Mouse (Mus musculus) G1E-ER4 (cell line): ENCODE data around the gene Slit2. TPM values are rescaled to one million over a fixed set of nuclear protein-coding genes. Genes with fewer than 3 reads are reported as not detected.

ENCODE experiments used
- GATA1 ChIP-seq: IDR thresholded peaks from one replicate; pipeline ENCODE4 v1.8.0; 2012; ENCODE audit warnings: low read length, inconsistent platforms
- polyA plus RNA-seq: library from polyadenylated mRNA; stranded (reverse); fragments of >175 nt; gene quantifications from 2 replicates; pipeline ENCODE4 v1.2.3, GENCODE M21; 2012

Slit2 gene
- polyA plus RNA-seq, 1 experiment = not detected

DNA sequence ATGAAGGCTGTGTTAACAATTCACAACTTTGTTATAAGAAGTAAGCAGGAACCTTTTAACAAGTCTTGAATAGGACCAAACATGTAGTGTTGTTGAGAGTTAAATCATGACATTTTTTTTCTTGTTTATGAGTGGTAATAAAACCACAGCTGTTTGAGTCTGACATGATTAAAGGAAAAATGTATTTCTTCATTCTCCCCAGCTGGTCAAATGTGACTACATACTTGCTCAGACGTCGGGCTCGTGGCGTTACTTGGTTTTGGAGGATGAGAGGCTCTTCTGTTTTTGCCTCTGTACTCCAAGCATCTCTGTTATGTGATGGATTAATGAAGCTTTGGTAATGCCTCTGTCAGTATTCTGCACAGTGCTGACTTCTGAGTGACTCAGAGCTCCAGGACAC, 40.5 kb downstream of the Slit2 start:
- TF ChIP-seq GATA1 = no peak

DNA sequence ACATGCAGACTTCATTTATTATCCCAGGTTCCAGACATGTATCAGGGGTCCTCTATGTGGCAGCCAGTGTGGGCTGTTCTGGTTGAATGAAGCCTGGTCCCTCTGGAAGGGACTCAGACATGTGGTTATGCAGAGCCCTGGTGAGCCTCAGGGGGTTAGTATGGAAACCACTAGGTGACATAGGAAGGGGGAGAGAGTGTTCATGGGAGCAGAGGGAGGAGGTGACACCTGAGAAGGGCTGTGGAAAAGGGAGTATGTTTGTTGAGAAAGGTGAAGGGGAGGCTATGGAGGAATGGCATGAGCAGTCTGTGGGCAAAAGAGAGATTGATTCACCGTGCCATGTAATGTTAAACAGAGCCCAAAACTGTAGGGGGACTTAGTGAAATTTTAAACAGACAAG, 51.9 kb downstream of the Slit2 start:
- TF ChIP-seq GATA1 = no peak

DNA sequence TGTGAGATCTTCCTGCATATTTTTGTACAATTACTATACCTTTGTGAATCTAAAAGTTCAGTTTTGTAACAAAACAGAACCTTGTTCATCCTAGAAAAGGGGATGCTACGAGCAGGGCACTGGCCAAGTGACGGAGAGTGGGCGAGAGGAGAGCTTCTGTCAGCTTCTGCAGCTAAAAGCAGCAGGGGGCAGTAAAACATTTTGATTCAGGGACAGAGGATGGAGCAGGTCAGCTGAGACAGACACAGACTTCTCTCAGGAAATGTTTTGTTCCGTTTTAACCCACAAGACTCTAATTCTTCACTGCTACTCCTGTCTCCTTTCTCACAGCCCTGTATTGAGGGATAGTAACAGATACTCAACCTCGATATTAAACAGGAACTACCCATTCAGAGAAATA, 55.1 kb downstream of the Slit2 start:
- no peak for TF ChIP-seq GATA1

DNA sequence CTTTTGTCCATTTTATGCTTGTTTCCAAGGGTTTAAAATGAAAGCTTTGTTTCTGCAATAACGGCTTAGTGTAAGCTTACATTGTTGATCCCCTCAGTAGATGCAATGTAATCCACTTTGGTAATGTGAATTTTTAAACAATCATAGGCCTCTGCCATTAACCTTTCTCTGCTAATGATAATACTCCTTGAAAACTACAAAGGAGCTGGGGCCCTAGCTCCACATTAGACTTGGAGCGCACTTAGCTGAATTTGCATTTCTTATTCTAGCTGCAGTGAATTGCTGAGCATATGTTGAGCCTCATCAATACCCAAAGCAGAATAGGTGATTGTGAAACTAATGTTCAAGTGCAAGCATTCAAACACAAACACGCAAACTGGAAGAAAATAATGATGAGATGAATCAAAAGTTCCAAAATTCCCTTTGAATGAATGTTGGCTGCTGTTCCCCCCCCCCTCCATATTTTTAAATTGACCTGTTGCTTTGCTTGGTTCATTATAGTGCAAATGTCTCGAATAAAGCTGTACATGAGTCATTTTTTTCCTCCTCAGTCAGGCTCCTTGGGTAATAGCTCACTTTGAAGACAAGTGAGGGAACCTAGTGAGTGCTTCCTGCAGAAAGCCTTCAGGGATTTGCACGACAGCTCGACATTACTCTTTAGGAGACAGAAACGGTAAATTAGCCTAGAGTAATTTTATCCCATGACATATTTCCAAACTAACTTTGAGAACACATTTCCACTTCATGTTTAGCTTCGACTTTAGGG, 66.2 kb downstream of the Slit2 start:
- TF ChIP-seq GATA1 = no peak

DNA sequence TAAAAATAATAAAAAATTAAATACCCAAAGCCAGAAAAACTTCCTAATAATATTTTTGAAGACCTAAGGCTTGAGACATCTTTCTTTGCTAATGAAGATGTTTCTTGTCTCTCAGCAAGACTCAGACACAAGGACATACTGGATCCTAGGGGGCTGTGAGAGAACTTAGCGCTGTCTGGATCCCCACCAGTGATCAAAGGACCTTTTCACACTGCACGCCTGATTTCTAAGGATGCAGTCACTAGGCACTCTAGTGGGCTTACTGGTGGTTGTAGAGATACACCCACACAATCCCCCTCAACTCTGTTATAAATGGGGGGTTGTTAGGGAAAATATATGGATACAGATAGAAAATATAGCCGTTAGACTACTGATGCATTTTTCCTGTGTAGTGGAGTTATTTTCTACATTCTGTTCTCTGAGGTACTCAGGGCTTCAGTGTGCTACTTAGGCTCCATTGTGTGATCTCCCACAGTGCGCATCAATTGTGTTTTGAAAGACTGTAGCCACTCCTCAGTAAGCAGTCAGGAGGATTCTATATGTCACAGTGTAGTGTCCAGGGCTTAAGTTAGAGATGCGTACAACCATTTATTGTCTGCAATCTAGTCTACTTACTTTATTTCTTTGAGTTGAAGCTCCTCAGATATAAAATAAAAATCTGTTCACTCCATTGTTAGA, 67.8 kb downstream of the Slit2 start:
- no peak for TF ChIP-seq GATA1

DNA sequence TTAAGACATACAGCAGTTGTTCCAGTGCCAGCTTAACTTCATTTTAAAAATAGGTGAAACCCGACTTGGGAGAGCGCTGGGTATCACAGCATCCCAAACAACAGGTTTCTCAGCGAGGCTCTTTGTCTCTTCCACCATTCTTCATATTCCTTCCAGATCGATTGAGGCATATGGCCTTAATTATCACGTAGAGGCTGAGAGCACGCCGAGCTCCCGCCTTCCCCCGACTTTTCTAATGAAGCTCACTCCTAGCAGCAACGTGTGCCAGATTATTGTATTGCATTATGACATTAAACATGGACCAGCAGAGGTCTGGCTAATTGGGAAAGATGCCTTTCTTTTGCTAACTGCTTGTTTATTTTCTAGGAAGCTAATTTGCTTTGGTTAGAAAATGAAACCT, 75.7 kb downstream of the Slit2 start:
- no peak for TF ChIP-seq GATA1

DNA sequence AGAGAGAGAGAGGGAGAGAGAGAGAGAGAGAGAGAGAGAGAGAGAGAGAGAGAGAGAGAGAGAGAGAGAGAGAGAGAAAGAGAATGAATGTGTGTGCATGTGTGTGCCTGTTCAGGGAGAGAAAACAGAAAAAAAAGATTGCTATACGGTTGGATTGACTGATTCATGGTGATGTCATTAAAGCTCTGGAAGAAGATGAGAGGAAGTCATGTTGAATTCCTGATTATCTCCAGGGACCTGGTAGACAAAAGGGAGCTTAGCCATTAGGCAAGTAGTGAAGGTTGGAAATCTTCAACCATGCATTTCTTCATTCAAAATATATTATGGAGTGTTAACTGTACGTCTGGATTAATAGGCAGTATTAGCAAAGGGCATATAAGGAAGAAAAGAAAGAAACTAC, 77.8 kb downstream of the Slit2 start:
- no peak for TF ChIP-seq GATA1

DNA sequence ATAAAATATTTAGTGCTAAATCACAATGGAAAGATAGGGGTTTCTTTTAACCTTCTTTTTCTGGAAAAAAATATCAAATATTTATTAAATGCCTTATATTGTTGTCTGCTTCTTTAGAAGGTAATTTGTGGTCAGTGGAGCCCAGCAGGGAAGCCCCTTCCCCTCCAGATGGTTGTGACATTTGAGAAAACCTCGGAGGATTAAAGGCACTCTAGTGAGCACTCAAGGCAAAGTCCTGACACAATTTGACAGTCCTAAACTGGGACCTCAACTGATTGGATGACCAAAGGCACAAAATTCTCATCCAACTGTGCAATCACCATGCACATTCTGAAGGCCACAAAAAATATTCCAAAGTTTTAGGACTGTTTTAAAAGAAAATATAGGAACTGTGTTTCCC, 95.8 kb downstream of the Slit2 start:
- TF ChIP-seq GATA1 = no peak

DNA sequence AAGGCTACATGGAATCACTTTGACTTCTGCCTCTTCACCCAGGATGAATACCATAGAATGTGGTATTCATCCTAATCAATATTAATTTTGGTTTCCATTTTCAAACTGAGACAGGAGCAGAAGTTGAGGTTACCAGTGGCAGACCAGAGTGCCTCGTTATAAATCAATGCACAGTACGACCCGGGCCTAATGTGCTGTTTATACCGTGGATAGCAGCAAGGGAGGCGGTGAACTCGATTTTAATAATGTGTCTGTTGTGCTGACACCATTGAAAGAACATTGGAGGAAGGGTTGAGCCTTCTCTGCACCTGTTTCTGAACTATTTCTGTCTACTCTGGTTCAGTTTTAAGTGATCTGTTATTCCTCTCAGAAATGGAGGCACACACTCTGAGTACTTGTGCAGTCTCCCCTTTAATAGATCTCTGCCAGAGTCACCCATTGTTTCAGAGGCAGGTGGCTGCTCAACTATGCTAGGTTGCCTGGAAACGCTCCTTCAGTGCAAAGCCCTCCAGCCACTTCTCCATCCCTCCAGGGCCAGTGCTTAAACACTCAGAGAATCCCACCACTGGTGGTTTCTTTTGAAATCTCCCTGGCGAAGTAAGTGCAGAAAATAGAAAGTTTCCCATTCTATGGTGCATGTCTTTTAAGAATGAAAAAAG, 98.4 kb downstream of the Slit2 start:
- TF ChIP-seq GATA1 = no peak

DNA sequence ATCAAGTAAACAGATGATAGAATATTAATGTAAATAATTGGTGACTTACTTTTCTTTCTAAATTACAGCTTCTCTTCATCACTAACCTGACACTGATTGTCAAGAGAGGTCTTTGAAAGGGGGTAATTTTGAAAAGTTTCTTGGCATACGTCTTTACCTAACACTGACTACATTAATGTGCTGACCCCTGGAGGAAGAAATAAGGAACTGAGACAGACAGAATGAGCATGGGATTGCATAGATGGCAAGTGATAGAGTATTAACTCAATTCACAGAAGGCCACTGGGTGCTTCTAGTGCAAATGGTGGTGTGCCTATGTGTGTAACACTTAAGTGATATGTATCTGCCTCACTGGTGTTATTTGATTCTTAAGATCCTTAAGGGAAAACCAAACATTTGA, 130.5 kb downstream of the Slit2 start:
- no peak for TF ChIP-seq GATA1

DNA sequence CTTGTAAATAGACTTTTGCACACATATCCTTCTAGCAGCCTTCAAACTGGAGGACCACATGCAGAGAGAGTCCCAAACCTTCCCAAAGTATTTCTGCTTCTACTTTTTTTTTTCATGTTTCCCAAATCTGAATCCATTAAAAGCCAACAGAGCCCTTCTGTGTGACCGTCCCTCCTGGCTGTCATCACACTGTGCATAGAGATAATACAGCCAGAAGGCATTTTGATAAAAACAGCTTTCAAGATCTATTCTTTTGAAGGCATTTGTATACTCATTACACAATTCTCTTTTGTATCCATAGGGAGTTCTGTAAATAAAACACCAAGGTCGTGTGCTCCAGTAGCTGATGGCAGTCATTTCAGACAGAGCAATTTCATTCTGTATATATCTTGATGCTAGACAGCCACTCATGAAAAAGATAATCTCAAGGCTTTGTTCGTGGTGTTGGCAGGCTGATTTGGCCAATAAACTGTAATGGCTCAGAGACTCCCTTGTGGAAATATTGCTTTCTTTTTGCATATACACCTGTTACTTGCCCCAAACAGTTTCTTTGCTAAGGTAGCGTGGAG, 132.1 kb downstream of the Slit2 start:
- TF ChIP-seq GATA1 = no peak

DNA sequence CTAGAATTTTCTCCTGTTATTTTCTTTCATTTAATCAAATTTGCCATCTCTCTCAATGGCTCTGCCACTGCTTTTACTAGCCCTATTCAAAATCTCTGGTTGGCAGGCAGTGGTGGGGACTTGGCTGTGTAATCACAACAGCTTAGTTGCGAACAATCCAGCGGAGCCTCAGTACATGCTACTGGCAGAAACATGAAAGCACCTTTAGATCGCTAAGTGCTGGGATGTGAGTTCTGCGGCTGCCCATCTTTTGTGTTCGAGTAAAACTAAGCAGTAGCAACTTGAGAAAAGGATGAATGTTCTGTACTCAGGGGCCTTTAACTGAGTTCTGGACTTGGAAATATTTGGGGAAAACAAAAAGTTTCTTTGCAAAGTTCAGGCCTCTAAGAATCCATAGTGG, 139.7 kb downstream of the Slit2 start:
- TF ChIP-seq GATA1 = no peak

DNA sequence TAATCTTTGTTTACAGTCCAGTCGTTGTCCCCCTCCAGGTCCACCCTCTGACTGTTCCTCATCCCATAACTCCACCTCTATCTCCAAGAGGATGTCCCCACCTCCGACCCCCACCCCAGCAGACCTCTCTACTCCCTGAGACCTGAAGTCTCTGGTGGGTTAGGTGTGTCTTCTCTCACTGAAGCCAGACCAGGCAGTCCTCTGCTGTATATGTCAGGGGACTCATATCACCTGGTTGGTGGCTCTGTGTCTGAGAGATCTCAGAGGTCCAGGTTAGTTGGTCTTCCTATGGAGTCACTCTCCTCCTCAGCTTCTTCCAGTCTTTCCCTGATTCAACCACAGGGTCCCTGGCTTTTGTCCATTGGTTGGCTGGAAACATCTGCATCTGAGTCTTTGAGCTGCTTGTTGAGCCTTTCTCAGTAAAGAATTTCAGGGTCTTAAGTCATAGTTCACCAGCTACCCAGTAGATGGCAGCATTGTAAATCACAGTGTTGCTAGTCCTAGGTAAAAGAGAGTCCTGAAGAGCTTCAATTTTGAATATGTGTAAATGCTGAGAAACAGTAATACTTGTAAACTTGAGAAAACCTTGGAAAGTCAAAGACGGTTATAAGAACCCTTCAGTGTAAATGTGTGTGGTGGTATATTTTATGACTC, 143.0 kb downstream of the Slit2 start:
- no peak for TF ChIP-seq GATA1

DNA sequence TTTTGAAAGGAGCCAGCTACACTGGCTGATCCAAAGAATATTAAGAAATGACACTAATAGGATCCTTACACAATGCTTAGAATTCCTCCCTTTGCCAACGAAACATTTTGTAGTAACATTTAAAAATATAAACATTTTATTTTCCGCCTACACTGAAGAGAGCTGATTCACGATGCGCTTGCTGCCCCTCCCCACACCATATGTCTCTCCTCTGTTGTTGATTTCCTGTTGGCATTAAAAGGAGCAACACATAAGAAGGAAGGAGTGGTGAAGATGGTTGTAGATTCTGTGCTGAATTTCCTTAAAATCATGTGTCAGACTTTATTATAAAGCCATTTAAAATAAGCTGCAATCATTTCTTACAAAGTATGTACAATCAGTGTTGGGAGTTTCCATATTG, 147.0 kb downstream of the Slit2 start:
- no peak for TF ChIP-seq GATA1

DNA sequence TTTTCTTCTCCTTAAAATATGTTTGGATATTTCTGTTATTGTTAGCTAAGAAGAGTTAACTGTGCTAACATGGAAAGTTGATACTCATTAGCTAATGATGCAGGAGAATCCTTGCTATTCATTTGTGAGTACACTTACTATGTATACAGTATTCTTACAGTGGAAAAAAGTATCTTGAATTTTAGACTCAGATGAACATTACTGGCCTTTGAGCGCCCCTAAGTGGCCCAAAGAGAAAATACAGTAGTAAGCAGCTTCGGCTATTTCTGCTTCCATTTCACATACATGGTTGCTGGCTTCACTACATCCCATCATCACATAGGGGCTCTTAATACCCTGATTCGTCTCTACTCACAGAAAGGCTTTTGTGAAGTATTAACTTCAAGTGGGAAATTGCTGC, 153.6 kb downstream of the Slit2 start:
- no peak for TF ChIP-seq GATA1
